Mouse (Mus musculus) c-Kit-positive CD71-negative TER-119-negative erythroid progenitor cells, embryonic 14.5 days (primary cell): Measurements from ENCODE around the gene Wdr91.

Experiments used
- DNase-seq: peaks from one replicate; pipeline ENCODE4 v3.0.0-alpha.2; 2013; ENCODE audit warnings: low read depth

The Wdr91 gene

DNA sequence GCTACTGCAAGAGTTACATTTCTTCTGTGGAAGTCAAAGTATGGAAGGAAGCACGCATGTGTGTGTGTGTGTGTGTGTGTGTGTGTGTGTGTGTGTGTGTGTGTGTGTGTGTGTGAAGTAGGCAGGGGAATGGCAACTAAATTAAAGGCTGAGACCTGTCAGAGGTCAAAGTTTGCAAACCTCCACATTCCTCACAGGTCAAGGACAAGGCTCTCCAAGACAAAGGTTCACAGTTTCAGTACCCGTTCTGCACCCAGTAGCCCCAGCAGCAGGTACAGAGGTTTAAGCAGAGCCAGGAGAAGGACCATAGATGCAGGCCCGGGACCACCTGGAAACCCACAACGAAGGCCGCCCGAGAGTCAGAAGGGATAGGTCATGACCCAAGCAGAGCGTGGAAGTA lies 8.5 kb upstream of the Wdr91 start:
- no peak for DNase-seq

DNA sequence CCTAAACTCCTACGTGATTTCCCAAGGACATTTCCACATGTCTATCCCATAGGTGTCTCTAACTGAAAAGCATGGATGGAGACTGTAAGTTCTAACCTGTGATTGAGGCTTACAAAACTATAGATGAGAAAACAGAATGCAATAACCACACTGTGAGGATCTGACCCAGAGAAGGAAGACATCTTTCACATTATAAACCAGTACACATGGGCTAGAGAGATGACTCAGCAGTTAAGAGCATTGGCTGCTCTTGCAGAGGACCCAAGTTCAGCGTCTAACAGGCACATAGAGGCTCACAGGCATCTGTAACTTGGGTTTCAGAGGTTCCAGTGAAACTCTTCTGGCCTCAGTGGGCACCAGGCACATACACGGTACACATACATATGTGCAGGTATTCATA lies 3.8 kb upstream of the Wdr91 start:
- no peak for DNase-seq

DNA sequence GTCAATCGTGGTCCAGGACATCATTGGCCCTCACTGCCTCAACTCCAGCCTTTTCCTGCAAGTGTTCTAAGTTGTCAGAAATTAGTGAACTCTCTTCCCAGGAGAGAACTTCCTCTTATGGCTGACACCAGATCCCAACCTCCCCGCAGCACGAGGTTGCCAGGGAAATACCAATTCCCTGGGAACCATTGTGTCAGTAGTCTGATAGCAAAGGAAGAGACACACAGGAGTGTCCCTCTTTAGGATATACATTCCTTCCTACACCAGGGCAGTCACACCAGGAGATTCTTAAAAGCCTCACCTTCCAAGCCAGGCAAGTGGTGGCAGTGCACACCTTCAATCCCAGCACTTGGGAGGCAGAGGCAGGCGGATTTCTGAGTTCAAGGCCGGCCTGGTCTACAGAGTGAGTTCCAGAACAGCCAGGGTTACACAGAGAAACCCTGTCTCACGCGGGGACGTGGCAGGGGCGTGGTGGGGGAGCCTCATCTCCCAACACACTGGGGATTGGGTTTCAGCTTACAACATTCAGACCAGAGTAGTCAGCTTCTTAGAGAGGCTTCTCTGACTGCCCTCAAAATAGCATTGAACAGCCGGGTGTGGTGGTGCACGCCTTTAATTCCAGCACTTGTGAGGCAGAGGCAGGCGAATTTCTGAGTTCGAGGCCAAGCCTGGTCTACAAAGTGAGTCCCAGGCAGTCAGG lies 2.8 kb upstream of the Wdr91 start:
- no peak for DNase-seq

DNA sequence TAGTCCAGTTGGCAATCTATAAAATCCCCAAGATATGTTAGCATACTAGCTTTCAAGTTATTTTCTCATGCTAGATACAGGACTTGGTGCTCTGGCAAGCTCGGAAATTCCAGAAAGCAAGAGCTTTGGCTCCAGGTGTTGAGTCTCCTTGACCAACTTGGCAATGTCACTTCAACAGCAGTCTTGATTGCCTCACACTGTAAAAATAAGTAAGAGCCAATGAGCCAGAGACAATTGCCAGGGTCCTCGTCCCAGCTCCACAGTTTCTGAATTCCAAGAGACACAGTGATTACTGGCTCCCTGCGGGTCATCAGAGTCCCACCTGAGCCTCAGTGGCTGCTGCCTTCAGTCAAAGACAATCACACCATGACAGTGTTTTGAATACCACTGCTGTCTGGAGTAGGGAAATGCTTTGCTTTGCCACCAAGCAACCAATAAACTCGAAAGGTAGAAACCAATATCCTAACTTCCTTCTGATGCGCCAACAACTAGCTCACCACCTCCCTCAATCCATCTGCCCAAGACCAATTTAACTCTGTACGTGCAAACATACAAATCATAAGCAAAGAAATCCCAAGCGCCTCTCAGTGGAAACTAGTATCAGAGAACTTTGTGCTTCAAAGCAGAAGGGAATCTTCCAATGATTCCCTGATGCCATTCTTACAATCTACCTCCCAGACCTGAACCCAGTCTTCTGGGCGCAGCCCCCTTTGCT lies 888 bp downstream of the Wdr91 start:
- no peak for DNase-seq

DNA sequence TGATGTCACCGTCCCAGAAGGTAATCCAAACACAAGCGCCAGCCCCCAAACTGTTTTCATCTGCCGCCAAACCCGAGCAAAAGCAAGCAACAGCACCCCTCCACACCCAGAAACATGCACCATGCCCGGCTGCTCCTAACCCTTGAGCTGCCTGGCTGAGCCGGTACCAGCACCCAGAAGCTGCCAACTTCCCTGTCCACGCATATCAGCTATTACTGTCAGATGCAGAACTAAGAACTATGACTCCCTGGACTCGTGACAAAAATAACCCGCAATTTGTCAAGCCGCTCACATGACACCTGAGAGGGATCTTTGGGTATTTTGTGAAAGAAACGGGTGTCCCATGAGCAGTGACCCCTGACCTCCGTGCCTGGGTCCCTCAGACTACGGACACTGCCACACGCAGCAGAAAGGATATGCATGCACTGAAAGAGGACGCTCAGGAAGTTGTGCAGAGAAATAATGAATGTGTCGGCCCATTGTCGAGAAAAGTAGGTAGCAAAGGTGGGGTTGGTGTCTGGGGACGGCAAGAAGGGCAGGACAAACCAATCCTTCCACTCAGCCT lies 2.9 kb downstream of the Wdr91 start:
- DNase-seq: no peak

DNA sequence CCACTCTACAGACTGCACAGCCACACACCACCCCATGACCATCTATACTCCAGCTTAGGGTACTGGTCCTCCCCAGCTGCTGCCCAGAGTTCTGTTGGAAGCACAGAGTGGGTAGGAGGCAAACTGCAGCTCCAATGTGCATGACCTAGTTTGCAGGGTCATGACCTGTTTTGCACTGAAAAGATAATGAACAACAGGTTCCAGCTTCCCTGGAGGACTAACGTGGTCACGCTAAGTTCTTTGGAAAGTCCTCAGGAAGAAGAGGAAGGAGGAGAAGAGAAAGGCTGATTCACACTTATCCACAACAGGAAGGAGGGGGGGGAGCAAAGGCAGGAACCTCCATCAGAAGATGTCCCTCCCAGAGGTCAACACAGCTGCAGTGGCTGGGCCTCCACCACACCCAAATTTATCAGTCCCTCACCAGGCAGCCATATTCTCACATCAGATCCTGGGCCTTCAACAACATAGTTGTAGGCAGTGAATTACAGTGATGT lies 3.5 kb downstream of the Wdr91 start:
- no peak for DNase-seq

DNA sequence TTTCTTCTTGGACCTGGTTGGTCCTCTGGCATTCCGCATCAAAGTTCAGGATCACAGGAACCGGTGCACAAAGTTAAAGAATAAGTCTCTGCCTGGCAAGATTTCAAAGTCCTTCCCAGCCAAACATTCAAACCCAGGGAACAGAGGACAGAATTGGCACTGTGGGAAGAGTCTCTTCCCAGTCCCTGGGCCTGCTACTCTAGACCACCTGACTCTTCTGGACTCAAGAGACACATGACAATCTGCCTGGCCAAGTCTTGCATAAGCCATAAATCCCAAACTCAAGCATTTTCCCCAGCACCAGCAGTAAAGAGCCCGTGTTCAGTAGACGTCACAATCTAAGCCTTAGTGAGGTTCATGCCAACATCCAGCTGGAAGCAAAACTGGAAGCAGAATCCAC lies 4.0 kb downstream of the Wdr91 start:
- no peak for DNase-seq

DNA sequence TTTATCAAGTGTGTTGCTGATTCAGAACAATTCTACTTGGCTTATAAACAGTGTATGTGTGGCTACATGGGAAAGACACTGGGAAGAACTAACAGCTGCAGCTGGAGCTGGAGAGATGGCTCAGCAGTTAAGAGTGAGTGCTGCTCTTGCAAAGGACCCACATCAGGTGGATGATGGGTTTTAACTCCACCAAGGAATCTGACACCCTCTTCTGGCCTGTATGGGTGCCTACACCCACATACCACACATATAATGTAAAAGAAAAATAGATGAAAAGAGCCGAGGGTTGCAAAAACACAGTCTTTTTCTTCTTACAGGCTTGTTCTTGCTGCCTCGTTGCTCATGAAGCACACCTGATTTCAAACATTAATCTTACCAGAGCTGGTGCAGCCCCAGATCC lies 4.6 kb downstream of the Wdr91 start:
- no peak for DNase-seq

DNA sequence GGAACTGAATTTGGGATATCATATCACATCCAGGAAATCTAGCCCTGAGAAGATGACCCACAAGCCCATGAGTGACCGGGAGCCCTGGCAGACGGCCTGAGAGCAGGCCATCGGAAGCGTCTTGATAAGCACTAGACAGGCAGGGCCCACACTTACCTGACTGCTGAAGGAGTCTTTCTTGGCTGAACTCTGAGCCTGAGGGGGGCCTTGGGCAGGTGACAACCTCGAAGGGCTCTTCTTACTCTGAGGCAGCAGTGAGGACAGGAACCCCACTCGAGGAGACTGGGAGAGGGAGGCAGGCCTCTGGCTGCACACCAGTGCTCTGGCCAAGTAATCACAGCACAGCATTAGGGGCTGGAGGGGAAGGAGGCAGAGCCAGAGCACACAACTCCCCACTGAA lies 6.3 kb downstream of the Wdr91 start:
- no peak for DNase-seq

DNA sequence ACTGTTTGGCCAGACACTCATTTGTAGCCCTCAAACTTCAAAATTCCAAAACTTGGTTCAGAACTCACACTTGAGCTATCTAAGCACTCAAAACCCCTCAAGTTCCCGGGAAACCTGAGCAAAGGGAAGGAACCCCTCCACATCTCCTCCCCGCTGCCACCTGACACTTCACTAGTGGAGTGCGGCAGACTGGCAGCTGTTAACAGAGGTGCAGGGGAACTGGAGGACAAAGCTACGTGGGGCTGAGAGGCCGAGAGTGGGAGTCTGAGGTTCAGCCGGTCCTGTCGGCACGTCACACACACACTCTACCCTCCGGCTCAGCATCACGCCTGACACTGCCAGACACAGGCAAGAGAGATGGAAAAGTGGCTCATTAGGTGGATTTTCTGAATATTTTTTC lies 6.8 kb downstream of the Wdr91 start:
- no peak for DNase-seq

DNA sequence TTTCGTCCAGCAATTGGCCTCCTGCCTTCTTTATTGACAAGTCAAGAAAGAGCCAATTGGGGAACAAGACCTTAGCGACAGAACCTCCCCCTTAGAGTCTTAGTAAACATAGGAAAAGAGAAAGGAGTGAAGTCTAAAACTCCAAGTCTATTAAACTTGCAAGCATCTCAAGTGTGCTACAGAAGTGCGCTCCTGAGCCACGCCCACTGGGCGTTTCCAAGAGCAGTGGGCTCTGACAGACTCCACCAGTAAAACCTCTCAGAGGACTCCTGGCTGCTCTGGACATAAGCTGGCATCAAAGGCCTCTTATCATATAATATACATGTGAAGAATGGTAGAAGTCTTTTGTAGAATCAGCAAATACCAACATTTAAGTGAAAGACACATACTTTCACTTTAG lies 7.2 kb downstream of the Wdr91 start:
- DNase-seq: no peak

DNA sequence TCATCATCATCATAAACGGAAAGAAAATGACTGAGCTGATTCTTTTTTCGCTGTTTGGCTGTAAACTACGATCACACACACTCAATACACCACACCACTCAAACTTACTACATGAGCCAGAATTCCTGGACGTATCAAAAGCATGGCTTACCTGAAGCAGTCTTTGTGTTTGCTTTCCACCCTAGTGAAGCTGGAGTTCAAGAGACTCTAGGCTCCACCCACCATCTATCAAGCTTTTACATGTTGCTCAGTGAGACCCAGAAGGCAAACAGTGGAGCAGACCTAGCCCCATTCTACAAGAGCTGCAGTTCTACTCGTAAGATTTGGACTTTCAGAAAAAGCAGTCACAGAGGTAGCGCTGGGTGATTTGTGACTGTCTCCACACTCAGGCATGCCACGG lies 8.1 kb downstream of the Wdr91 start:
- no peak for DNase-seq

DNA sequence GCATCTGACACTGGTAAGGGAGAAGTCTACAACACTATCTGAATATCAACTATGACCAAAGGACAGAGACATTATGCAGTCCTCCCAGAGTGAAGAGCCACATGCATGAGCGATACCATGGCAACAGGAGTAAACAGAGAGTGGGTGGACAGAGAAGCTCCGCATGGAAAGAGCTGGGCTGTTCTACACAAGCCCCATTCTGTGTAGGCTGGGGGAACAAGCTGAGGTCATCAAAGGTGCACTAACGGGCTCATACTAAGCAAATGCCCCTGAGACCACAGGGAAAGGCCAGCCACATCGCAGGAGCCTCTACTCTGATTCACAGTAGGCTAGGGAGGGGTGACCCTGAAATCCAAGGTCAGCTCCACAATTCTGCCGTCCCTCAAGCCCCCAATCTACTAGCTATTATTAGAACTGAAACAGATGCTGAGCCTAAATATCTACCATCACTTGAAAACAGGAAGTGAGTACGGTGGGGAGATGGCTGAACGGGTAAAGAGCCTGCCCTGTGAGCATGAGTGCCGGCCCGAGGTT lies 8.7 kb downstream of the Wdr91 start:
- no peak for DNase-seq

DNA sequence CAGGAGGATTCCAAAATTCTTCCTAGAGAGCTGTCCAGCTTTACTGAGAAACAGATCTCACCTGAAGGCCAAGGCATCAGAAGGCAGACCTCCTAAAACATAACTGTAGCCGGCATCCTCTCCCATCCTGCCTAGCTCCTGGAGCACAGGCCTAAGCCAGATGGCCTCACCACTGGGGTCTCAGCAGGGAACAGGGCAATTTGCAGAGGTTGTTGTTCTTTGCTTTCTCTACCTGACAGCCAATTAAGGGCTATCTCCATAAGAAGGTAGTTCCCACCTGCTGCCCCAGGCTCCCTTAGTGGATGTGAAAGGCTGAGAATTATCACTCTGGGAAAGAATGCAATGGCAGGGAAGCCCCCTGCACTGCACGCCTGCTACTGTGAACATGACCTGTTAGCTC lies 9.7 kb downstream of the Wdr91 start:
- no peak for DNase-seq

DNA sequence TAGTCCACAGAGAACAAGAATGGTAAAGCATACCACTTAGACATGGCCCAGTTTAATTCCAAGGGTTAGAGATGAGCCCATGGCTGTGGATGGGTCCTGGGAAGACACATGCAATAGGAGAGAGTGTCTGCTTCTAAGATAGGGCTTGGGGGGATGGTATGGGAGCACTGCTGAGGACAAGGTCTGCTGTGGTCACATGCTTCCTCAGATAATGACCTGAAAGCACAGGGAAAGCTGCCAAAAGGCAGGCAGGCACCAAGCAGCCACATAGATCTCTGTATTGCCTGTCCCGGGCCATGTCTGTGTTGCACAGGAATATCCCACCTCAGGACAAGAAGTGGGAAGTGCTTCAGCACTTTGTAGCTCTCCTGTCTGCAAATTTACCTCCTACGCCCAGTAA lies 11.5 kb downstream of the Wdr91 start:
- DNase-seq: no peak

DNA sequence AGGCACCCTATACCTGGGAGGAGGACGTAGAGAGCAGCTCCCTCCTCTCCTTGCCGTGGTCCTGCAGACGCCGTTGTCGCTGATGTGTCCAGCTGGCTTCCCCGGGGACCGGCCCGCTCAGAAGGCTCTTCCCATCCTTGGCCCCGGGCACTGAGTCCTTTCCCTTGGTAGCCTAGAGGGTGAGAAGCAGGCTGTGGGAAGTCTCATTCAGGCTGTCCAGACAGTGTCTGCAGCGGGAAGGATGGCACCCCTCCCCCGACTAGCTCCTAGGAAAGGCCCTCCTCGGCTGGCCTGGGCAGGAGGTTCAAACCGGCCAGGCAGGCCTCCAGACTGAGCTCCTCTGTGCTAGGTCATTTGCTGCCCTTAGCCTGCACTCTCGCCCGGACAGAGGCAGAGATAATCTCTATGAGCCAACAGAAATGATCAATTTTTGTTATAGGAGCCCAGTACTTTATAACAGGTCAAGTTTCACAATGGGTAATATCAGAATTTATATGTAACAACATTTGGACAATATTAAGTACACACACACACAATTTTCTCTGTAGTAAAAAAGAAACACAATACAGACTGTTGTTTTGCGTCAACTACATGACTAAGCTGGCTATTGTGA lies 14.4 kb downstream of the Wdr91 start:
- no peak for DNase-seq

DNA sequence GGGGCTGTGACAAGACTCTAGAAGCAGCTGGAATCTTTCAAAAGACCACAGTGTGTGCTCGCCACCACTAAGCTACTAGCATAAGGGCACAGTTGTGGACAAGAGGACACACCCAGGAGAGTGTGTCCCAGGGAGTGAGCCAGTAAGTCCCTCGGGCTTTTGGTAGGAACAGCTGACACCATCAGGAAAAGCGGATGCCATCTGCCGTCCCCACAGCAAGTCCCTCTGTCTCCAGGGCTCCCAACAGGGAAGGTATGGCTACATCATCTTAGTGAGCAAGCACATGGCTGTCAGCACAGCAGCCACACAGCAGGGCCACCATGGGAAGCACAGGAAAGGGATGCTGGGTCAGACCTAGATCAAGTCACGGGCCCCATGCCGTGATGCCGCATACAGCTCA lies 15.1 kb downstream of the Wdr91 start:
- no peak for DNase-seq

DNA sequence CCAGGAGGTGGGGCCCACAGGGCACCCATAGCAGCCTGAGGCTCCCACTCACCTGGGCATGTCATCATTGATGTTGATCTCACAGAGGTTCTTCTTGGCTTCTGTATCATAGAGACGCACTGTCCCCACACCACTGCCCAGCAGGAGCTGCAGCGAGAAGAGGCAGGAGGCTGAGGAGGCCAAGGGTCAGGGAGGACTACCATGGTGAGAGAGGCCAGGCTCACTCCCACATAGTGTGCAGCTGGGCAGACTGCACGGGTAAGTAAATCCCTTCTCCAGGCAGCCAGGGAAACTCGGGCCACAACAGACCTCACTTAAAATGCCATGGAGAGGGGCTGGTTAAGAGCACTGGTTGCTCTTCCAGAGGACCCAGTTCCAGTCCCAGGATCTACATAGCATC lies 21.5 kb downstream of the Wdr91 start:
- no peak for DNase-seq

DNA sequence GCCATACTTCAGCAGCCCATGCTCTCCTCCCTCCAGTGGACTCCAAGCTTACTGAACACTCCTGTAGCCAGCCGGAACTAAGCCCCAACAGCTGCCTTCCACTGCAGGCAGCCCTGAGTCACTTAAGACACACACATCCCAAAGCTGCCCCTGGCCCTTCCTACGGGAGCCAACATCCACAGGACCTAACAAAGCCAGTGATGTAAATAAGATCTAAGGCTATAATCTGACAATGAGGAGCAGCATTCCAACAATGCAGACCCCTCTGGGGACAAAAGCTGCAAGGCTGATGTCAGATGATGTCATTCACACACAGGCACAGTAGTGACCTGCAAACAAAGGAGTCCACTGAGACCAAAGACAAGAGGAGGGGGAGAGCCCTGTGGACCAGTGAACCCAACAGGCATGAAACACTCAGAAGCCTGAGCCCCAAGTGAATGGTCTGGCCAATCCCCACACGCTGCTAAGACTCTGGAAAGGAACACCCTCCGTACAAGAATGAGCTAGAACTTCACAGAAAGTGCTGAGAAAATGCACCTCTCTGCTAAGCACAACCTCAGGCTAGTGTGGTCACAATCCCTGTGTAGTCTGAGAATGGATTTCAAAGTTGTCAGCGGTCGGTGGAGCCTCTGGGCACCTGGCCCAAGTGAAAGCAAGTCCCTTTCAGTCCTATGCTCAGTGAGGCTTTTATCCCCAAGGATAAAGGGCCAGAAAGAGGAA lies 23.4 kb downstream of the Wdr91 start:
- no peak for DNase-seq

DNA sequence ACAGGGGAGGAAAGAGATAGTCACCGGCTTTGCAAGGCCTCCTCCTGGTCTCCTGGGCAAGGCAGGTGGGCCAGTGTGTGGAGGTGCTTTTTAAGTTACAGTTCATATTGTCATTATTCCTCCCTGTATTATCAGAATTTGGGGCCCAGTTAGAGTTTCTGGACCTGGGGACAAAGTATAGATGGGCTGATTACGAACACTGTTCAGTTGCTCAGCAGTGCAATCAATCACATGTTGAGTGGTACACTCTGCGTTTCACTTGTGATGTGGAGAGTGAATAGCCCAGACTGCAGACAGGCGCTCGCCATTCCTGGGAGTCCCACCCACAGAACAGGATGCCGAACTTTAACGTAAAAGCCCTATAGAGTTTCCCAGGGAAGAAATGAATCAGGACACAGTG lies 26.0 kb downstream of the Wdr91 start:
- DNase-seq: no peak

DNA sequence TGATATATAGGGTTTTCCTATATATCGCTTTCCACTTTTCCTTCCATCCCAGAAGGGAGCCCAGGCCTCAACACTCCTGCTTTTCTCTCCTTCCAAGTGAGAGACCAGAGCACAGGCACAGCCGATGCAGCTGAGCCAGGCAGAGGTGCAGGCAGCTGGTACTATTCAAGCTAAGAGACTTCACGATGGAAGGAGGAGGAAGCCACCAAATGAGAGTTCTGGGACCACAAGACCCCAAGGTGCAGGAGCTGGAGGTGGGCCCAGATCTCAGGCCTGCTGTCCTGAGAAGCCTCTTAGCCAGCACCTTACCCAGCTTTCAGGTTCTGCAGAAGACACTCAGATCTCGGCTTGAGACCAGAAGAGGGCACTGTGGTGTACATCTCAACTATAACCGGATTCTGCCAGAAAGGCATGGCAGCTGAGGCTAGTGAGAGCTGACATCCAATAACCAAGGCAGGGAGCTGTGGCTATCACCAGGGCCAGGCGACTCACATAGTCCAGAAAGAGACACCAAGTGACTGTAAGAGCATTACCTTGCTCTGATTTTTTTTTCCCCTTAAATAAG lies 30.7 kb downstream of the Wdr91 start:
- no peak for DNase-seq
